Mouse (Mus musculus) skeletal muscle tissue, adult 2 months (tissue): ENCODE data around the gene Eif3f.
A peak's percentile ranks its signal among the peaks of the same experiment; 100 is the strongest.

Experiments used
- DNase-seq: peaks from one replicate; pipeline ENCODE4 v3.0.0-alpha.2; 2012; ENCODE audit warnings: low read depth, low spot score

Gene Eif3f

DNA sequence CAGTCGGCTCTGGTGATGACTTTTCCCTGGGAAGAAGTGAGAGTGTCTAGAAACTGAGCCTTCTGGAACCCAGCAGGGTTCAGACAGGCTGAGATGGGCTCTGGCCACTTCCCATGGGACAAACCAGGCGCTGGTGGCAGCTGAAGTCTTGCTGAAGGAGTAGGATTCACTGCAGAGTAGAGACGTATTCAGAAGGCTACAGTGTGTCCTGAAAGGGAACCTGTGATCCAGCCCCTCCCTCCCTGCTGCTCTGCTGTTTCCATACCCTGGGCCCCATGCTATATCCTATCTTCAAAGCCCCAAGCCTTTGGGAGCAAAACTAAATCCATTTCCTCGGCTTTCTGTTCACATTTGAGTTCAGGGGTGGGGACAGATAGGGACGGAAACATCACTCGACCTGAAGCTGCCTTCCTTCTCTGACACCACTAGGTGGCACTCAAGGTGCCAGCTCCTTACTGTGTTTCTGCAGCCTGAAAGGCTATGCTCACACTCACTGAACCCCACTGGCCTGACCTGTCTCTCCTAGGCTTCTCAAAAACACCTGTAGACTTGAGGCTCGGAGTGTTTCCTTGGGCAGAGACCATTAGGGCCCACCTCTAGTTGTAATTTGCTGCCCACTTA lies 32.6 kb downstream of the Eif3f start:
- DNase-seq = peak; percentile 47

- DNase-seq = no peak
Measured at GRCm38 (mm10) chr7:108968201-108968600, 34.0 kb downstream of the Eif3f start.

- no peak for DNase-seq
Measured at GRCm38 (mm10) chr7:108972273-108972672, 38.1 kb downstream of the Eif3f start.

DNA sequence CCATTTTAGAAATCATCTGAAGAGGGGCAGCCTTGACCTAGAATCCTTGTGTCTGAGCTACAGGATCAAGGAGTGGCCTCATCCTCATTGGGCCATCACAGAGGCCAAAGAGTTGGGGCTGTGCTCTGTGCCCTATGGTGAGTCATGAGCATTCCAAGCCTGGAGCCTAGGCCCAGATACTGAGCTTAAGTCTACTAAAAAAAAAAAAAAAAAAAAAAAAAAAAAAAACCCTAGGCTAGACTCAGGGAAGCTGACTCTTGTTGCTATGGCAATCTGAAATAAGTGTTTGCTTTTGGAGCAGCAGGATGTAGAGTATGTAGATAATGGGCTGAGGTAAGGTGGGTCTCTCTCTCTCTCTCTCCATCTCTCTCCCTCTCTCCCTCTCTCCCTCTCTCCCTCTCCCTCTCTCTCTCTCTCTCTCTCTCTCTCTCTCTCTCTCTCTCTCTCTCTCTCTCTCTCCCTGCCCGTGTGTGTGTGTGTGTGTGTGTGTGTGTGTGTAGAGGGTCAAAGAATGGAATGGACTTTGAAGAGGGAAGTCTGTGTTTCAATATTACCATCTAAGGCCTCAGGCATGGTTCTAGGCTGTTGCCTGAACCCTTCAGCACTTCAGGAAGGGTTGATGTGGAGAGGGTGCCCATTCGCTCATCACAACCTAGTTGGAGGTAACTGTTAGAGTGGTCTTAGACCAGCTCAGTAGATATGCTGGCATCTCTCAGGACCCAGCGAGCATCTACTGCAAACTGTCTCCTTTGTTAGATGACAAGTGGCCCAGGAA lies 51.9 kb downstream of the Eif3f start:
- DNase-seq = no peak

DNA sequence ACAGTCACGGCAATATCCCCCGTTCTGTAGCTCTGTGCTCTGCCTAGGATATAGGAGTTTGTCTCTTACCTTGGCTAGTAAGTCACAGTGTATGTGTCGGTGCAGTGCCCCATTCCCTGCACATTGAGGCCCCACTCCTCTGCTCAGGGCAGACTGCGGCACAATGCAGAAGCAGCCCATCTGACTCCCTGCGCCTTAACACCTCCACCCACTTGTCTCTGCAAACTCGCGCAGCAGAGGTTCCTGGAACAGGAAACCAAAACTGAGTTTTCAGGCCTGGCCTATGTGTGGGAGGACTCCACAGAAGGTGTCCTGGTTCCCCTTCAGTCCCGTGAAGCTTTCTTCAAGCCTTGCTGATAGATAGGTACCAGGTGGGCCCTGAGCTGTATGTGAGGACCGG lies 57.0 kb downstream of the Eif3f start:
- DNase-seq = no peak
